Mouse (Mus musculus): ENCODE measurements around the gene 1810049J17Rik. TPM values are rescaled to one million over a fixed set of nuclear protein-coding genes. Genes with fewer than 3 reads are reported as not detected.

Gene 1810049J17Rik
- polyA plus RNA-seq, 1 experiment from 2014 or later = 1.3 TPM

DNA sequence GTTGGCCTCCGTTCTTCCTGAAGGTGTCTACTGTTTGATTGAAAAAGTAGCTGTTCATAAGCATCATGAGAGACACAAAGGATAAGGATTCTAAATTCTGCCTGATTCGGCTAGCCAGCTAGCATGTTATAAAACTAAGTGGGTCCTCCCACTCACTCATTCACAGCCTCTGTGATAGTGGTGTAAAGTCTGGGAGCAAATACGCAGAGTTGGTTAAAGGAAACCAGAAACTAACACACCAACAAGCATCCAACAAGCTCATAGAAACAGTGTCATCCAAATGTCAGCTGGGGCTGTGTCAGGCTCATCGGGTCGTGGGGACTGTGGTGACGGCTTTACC is 41.0 kb upstream of the 1810049J17Rik start:
- Histone ChIP-seq H3K9ac (no peak overlapping the region), H3K36me3 (peaks cover 46% of the 10 kb centered on the region), H3K9me3 (no peaks in the 10 kb centered on the region), H3K27me3 (replicated peaks) (no peaks in the 10 kb centered on the region), H3K4me3 (no peak overlapping the region), H3K4me2 (no peak overlapping the region), H3K4me1 (peaks cover 20% of the 10 kb centered on the region), H3K27ac (replicated peaks) (no peak overlapping the region)
- WGBS = 82% methylated on average over 6 of the region's 6 CpGs
- no peak for ATAC-seq (ENCODE audit: extremely low read depth, insufficient number of reproducible peaks, low FRiP score, low TSS enrichment)

DNA sequence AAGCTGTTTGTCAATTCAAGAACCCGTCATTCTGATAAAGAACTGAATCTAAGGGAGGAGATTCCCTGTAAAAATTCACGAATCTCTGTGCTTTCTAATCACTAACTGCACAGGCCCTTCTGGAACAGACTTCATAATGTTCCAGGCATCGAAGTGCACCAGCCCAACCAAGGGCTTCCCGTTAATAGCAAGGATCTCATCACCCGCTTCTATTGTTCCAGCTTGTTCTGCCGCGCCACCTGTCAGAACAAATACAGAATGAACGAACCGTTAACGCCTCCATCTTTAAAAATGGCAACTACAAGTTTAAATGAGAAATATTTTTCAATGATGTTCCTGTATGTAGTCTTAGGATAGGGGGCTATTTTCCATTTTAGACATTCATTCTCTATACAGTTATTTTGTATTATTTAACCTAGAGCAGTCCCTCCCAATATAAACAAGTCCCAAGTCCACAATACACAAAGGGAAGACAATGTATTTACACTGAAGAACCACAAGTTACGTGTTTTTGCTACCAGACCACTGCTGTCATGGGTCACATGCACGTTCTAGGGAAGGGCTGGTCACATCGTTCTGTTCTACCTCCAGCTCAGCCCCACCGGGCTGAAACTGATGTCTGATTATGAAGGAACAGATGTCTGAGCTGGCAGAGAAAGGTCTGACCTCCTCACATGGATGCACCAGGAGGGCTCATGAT is 40.5 kb upstream of the 1810049J17Rik start:
- no peak for ATAC-seq (ENCODE audit: extremely low read depth, insufficient number of reproducible peaks, low FRiP score, low TSS enrichment)
- Histone ChIP-seq H3K4me3 (no peak overlapping the region), H3K36me3 (peaks cover 51% of the 10 kb centered on the region), H3K4me1 (peaks cover 15% of the 10 kb centered on the region), H3K4me2 (no peak overlapping the region), H3K27ac (replicated peaks) (no peak overlapping the region), H3K9ac (no peak overlapping the region), H3K9me3 (no peaks in the 10 kb centered on the region), H3K27me3 (replicated peaks) (no peaks in the 10 kb centered on the region)
- 82% methylated on average over 14 of the region's 14 CpGs for WGBS

DNA sequence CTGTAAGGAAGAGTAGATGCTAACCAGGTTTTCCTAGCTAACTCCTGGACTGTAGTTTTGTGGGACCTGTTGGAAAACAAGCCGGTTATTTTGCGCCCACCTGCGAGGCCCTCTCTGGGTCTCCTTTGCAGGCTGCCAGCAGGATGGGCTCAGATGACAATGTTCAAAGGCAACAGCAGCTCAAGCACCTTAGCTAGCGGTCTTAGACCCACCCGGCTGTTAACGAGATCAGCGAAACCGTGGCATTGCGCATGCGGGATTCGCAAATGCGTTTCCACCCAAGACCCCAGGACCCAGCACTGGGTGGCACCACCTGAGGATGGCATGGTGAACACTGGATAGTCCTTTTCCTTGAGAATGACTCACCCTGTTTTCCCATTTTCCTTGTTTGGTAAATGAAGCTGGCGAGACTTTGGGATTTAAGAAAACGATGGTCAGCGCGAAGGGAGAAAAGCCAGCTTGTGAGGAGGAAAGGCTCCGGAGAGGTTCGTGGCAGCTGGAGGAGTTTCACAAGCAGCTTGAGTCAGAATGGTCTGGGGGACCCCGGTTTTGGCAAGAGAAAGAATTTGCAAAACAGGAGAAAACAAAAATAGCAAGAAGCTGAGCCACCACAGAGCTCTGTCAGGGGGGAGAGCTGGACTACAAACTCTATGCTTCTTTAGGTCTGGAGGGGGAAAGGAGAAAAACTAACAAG is 39.0 kb upstream of the 1810049J17Rik start:
- peaks cover 60% of the 10 kb centered on the region for H3K36me3 ChIP-seq
- H3K4me1 ChIP-seq = peaks cover 2% of the 10 kb centered on the region
- no peak overlapping the region for H3K9ac ChIP-seq
- no peak overlapping the region for H3K4me2 ChIP-seq
- H3K27me3 ChIP-seq (replicated peaks) = no peaks in the 10 kb centered on the region
- no peak overlapping the region for H3K27ac ChIP-seq (replicated peaks)
- 70% methylated on average over 19 of the region's 19 CpGs for WGBS
- ATAC-seq (ENCODE audit: extremely low read depth, insufficient number of reproducible peaks, low FRiP score, low TSS enrichment) = no peak
- H3K4me3 ChIP-seq = no peak overlapping the region
- no peaks in the 10 kb centered on the region for H3K9me3 ChIP-seq

DNA sequence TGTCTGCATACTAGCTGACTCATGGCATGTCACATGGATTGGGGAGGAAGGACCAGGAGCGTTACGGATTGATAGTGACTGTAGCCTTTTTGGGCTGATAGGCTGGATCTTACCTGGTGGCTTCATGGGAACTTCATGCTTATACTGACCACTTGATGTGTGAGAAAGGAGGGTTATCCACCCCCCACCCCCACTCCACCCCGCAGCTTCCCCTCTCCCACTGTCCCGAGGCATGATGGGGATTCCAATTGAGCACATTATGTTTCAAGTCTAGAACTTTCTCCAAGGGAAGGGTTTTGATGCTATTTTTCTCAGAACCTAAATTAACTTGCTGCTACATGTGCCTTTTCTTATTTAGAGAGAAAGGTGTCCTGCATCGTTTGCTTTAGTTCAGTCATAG is 36.7 kb upstream of the 1810049J17Rik start:
- H3K4me2 ChIP-seq = no peak overlapping the region
- no peaks in the 10 kb centered on the region for H3K4me1 ChIP-seq
- no peaks in the 10 kb centered on the region for H3K27me3 ChIP-seq (replicated peaks)
- no peaks in the 10 kb centered on the region for H3K9me3 ChIP-seq
- WGBS = 86% methylated on average over 5 of the region's 5 CpGs
- no peak overlapping the region for H3K9ac ChIP-seq
- H3K4me3 ChIP-seq = no peak overlapping the region
- H3K27ac ChIP-seq (replicated peaks) = no peak overlapping the region
- no peak for ATAC-seq (ENCODE audit: extremely low read depth, insufficient number of reproducible peaks, low FRiP score, low TSS enrichment)
- H3K36me3 ChIP-seq = peaks cover 77% of the 10 kb centered on the region

DNA sequence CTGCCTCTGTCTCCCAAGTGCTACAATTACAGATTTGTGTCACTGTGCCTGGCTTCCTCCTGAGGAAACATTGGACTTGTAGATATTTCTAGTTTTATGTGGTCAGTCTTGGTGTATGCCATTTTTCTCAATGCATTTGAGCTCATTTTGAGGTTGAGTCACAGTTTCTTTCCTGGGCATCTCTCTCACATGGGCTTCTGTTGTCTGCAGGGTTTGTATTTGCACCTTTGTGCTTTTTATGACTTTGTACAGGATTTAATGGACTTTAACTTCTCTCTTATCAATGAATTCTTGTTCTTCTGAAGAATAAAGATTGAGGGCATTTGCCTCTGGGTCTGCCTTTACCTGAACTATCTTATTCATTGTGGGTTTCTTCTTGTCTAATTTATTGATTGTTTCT is 35.8 kb upstream of the 1810049J17Rik start:
- H3K36me3 ChIP-seq = peaks cover 86% of the 10 kb centered on the region
- no peak overlapping the region for H3K27ac ChIP-seq (replicated peaks)
- no peak overlapping the region for H3K9ac ChIP-seq
- no peaks in the 10 kb centered on the region for H3K4me1 ChIP-seq
- H3K27me3 ChIP-seq (replicated peaks) = no peaks in the 10 kb centered on the region
- H3K9me3 ChIP-seq = no peaks in the 10 kb centered on the region
- H3K4me3 ChIP-seq = no peak overlapping the region
- H3K4me2 ChIP-seq = no peak overlapping the region
- ATAC-seq (ENCODE audit: extremely low read depth, insufficient number of reproducible peaks, low FRiP score, low TSS enrichment) = no peak

DNA sequence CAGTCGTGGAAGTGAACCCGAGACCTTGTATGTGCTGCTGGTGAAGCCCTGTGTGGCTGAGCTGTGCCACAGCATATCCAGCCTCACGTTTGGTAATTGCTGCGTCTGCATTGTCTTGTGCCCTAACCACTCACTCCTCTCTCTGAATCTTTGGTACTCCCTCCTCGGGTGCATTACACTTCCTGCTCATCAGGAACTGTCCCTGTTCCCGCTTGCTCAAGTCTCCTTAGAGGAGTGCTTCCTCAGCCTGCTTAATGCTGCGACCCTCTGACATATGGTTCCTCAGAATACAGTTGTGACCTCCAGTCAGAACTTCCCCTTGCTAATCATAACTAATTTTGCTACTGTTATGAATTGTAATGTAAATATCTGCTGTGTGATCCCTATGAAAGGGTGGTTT is 34.2 kb upstream of the 1810049J17Rik start:
- Histone ChIP-seq H3K36me3 (peaks cover 91% of the 10 kb centered on the region), H3K4me2 (no peak overlapping the region), H3K9me3 (no peaks in the 10 kb centered on the region), H3K4me3 (no peak overlapping the region), H3K4me1 (no peaks in the 10 kb centered on the region), H3K27me3 (replicated peaks) (no peaks in the 10 kb centered on the region), H3K9ac (no peak overlapping the region), H3K27ac (replicated peaks) (no peak overlapping the region)
- WGBS = 79% methylated on average over 7 of the region's 7 CpGs
- ATAC-seq (ENCODE audit: extremely low read depth, insufficient number of reproducible peaks, low FRiP score, low TSS enrichment) = no peak

DNA sequence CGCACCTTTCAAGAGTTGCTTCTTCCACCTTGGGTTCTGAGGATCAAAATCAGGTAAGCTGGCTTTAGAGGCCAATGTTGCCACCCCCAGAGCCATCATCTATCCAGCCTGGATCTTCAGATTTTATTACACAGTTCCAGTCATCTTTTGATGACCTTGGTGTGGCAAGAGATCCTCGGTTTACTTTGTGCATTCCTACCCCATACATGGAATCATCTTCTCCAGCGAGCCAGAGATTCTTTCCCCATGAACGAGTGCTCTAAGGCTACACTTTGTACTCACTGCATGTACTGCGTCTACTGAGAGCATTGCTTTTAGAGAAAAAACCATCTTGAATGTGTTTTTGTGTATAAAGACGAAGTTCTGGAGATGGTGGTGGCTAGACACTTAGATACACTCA is 33.6 kb upstream of the 1810049J17Rik start:
- Histone ChIP-seq H3K36me3 (peaks cover 89% of the 10 kb centered on the region), H3K4me3 (no peak overlapping the region), H3K27me3 (replicated peaks) (no peaks in the 10 kb centered on the region), H3K4me2 (no peak overlapping the region), H3K4me1 (no peaks in the 10 kb centered on the region), H3K27ac (replicated peaks) (no peak overlapping the region), H3K9ac (no peak overlapping the region), H3K9me3 (no peaks in the 10 kb centered on the region)
- WGBS = 86% methylated on average over 6 of the region's 6 CpGs
- no peak for ATAC-seq (ENCODE audit: extremely low read depth, insufficient number of reproducible peaks, low FRiP score, low TSS enrichment)

DNA sequence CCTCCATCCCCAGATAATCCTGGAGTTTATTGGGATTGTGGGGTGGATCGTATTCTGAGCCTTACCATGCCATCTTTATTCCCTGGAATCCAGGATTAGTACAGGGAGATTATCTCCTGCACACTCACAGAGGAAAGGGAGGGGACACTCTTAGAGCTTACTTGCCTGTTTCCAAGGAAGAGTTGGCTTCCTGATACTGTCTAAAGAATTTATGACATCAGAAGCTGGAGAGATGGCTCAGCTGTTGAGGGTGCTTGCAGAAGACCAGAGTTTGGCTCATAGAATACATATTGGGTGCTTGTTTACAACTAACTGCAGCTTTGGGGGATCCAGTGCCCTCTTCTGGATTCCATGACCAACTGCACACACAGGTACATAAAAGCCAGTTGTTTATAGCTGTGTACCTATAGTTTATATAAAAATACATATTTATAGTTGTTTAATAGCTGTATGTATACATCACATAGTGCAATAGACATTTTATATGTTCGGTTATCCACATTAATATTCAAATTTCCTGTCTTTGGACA is 32.6 kb upstream of the 1810049J17Rik start:
- H3K9me3 ChIP-seq = no peaks in the 10 kb centered on the region
- WGBS = 90% methylated on average over 2 of the region's 2 CpGs
- no peak overlapping the region for H3K4me2 ChIP-seq
- H3K4me3 ChIP-seq = no peak overlapping the region
- H3K36me3 ChIP-seq = peaks cover 90% of the 10 kb centered on the region
- no peak for ATAC-seq (ENCODE audit: extremely low read depth, insufficient number of reproducible peaks, low FRiP score, low TSS enrichment)
- no peaks in the 10 kb centered on the region for H3K4me1 ChIP-seq
- H3K27me3 ChIP-seq (replicated peaks) = no peaks in the 10 kb centered on the region
- no peak overlapping the region for H3K9ac ChIP-seq
- H3K27ac ChIP-seq (replicated peaks) = no peak overlapping the region

DNA sequence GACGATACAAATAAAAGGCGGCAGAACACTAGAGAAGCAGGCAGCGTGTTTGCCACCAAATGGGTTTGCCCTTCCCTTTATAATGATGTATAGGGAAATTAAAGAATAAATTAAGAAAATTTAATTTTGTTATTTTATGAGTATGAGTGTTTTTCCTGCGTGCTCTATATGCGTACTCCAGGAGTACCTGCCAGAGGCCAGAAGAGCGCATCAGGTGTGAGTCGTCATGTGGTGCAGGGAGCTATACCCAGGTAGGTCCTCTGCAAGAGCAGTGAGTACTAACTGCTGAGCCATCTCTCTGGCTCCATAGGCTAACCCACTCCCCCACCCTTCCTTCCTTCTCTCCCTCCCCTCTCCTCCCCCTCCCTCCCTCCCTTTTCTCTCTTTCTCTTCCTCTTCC is 29.8 kb upstream of the 1810049J17Rik start:
- H3K4me2 ChIP-seq = no peak overlapping the region
- peaks cover 81% of the 10 kb centered on the region for H3K36me3 ChIP-seq

DNA sequence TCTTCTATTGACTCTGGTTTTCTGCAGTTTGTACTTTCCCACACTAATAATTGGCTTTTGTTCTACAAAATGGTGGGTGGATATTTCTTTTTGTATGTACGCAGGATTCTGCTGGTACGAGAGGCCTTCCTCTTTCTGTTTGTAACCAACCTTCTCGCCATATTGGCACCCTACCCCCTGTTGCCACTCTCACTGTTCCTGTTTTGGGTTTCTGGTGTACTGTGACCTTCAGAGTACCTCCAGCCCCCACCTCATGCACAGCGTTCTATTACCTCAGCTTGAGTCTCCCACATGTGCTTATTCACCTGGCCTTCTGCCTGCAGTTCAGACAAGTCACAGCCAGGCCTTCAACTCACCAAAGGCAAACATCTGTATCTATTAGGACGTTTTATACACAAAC is 28.1 kb upstream of the 1810049J17Rik start:
- no peak overlapping the region for H3K4me2 ChIP-seq
- no peak for ATAC-seq (ENCODE audit: extremely low read depth, insufficient number of reproducible peaks, low FRiP score, low TSS enrichment)
- no peak overlapping the region for H3K4me3 ChIP-seq
- no peaks in the 10 kb centered on the region for H3K27me3 ChIP-seq (replicated peaks)
- H3K27ac ChIP-seq (replicated peaks) = no peak overlapping the region
- peaks cover 3% of the 10 kb centered on the region; the same call in 1 of the 2 replicates for H3K4me1 ChIP-seq
- H3K9me3 ChIP-seq = no peaks in the 10 kb centered on the region
- H3K36me3 ChIP-seq = peaks cover 76% of the 10 kb centered on the region
- H3K9ac ChIP-seq = no peak overlapping the region
- 89% methylated on average over 5 of the region's 5 CpGs for WGBS

More for the DNA sequence above, 29.8 kb upstream of the 1810049J17Rik start:
- Histone ChIP-seq H3K27me3 (replicated peaks) (no peaks in the 10 kb centered on the region), H3K4me1 (peaks cover 3% of the 10 kb centered on the region; the same call in 1 of the 2 replicates), H3K27ac (replicated peaks) (no peak overlapping the region), H3K4me3 (no peak overlapping the region), H3K9me3 (no peaks in the 10 kb centered on the region), H3K9ac (no peak overlapping the region)
- WGBS = 93% methylated on average over 7 of the region's 7 CpGs
- no peak for ATAC-seq (ENCODE audit: extremely low read depth, insufficient number of reproducible peaks, low FRiP score, low TSS enrichment)

DNA sequence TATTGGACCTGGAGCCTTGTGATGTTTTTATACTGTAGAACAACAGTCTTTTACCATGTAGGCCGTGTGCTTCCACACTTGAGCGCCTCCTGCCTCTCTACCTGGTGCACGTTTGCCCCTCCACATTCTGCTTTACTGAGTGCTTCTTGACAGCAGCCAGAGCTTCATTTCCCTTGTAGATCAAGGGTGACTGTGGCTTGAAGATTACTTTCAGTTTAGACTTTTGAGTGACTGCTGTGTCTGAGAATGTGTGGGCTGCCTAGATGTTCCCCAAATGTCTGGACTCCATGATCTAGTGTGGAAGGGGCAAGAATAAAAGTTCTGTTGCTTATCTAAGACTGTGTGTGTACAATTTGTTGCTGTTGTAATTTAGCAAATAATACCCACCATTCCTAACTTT is 27.3 kb upstream of the 1810049J17Rik start:
- no peak overlapping the region for H3K4me3 ChIP-seq

DNA sequence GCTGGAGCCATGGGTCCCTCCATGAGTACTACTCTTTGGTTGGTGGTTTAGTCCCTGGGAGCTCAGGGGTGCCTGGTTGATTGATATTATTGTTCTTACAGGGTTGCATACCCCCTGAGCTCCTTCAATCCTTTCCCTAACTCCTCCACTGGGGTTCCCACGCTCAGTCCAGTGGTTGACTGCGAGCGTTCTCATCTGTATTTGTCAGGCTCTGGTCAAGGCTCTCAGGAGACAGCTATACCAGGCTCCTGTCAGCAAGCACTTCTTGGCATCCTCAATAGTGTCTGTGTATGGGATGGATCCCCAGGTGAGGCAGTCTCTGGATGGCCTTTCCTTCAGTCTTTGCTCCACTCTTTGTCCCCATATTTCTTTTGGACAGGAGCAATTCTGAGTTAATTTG is 25.2 kb upstream of the 1810049J17Rik start:
- 88% methylated on average over 3 of the region's 3 CpGs for WGBS
- H3K9me3 ChIP-seq = no peaks in the 10 kb centered on the region
- H3K4me3 ChIP-seq = no peak overlapping the region
- peaks cover 74% of the 10 kb centered on the region for H3K36me3 ChIP-seq
- no peaks in the 10 kb centered on the region for H3K27me3 ChIP-seq (replicated peaks)
- H3K27ac ChIP-seq (replicated peaks) = no peak overlapping the region
- H3K9ac ChIP-seq = no peak overlapping the region
- ATAC-seq (ENCODE audit: extremely low read depth, insufficient number of reproducible peaks, low FRiP score, low TSS enrichment) = no peak
- no peak overlapping the region for H3K4me2 ChIP-seq
- H3K4me1 ChIP-seq = peaks cover 6% of the 10 kb centered on the region; the same call in 1 of the 2 replicates

More for the DNA sequence above, 27.3 kb upstream of the 1810049J17Rik start:
- Histone ChIP-seq H3K27ac (replicated peaks) (no peak overlapping the region), H3K4me2 (no peak overlapping the region), H3K9me3 (no peaks in the 10 kb centered on the region), H3K27me3 (replicated peaks) (no peaks in the 10 kb centered on the region), H3K36me3 (peaks cover 76% of the 10 kb centered on the region), H3K9ac (no peak overlapping the region), H3K4me1 (peaks cover 3% of the 10 kb centered on the region; the same call in 1 of the 2 replicates)
- ATAC-seq (ENCODE audit: extremely low read depth, insufficient number of reproducible peaks, low FRiP score, low TSS enrichment) = no peak
- WGBS = 50% methylated on average over 3 of the region's 3 CpGs

Measured in heart, embryonic 13.5 days (tissue).